Mouse (Mus musculus) left cerebral cortex, adult 11 months (tissue): ENCODE measurements around the gene St8sia1.
"Not testable (repeated sequence)": the region's sequence is repeated elsewhere in the genome, so short reads cannot be mapped to it uniquely, and the experiment has no call there.

Experiments used
- DNase-seq: peaks from one replicate; pipeline ENCODE4 v3.0.0; 2022; ENCODE audit warnings: low spot score

The St8sia1 gene

GRCm38 (mm10) chr6:142964076-142964530 lies at the start of gene St8sia1:
Gene St8sia1, minus strand, starts transcription at chr6:142964452.
- DNase-seq, result peak; percentile 40

DNA sequence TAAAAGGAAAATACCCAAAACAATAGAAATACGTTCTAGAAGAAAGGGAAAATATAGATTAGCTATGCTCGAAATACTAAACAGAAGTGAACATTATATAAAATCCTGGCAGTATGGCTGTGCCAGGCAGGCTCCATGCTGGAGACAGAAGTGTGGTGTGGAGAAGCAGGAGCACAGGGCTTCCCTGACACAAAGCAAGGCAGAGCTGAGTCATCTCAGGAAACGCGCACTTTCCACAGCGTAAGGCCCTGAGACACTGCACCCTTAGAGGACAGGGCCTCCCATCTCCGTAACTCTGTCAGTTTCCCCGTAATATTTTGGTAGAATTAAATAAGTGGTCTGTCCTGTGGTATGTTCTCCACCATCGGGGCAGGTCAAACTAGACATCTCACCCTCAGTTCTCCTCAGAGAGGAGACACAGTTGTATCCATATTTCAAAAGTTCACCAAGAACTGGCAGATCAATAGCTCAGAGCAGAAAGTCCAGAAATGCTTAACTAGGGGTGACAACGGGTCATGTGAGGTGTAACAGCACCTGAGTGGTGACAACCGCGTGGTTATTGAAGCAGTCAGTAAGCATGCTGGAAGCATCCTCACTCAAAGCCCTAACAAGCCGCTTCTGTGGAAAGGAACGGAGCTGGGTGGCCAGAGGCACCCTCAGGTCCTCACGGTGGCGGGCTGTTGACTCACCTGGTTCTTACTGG lies 48.4 kb upstream of the St8sia1 start:
- DNase-seq, result no peak

DNA sequence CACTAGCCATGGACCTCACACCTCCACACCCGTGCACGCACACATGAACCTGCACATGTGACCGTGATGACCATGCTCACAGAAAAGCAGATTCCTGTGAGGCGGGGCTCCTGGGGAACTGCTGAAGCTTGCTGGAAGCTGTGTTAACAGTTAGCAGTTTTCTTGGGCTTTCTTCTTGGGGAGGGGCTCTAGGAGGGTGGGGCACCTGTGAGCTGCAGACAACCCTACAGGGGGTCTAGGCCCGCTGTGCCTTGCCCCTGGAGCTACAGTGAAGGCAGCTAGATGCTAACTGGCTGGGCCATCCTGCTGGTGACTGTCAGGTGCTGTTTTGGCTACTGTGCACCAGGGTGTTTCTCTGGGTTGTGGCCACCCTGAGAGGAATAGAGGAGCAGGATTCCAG lies 44.6 kb upstream of the St8sia1 start:
- DNase-seq, result no peak

DNA sequence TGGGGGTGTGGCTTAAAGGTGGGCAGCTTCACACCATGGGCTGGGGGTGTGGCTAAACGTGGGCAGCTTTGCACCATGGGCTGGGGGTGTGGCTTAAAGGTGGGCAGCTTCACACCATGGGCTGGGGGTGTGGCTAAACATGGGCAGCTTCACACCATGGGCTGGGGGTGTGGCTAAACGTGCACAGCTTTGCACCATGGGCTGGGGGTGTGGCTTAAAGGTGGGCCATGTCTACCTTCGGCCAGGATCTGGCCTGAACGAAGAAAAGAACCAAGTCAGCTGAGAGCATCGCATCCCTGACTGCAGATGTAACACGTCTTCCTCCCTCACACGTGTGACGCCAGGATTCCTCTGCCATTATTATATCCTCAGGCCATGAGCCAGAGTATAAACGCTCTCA lies 41.0 kb upstream of the St8sia1 start:
- not testable (repeated sequence) for DNase-seq

DNA sequence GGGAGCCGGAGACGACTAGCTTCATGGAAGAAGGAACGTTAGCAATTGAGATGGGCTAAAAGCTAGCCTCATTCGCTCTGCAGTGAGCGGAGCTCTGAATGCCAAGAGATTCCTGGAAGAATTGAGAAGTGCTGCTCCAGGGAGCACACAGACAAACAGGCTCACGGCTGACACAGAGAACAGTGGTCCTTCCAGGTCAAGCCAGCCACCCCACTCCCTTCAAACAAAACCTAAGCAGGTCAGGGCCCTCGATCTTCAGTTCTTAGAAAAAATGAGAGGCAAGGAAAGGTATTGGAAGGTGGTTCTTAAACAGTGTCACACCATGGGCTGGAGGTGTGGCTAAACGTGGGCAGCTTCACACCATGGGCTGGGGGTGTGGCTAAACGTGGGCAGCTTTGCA lies 40.5 kb upstream of the St8sia1 start:
- DNase-seq, result no peak

GRCm38 (mm10) chr6:142998221-142998999 lies 34.2 kb upstream of the St8sia1 start:
- no peak for DNase-seq

GRCm38 (mm10) chr6:142996887-142997286 lies 32.6 kb upstream of the St8sia1 start:
- no peak for DNase-seq

- DNase-seq, result no peak
These were observed 31.3 kb upstream of the St8sia1 start for GRCm38 (mm10) chr6:142995567-142995966.

DNA sequence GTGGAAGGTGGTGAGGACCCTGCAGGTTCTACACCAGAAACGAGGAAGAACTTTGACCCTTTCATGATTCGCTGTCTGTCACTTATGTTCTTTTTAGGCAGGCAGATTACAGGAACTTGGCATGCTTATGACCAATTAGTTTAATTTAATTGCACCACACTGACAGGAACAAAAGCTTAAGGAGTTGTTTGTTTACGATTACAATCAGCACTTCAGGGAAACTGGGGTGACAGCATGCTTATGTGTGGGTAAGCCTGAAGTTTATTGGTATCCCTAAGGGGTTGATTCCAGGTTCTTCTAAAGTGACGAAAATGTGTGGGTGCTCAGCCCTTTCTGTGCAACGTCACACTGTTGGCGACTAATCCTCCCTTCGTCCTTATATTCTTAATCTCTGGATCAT lies 30.6 kb upstream of the St8sia1 start:
- no peak for DNase-seq

DNA sequence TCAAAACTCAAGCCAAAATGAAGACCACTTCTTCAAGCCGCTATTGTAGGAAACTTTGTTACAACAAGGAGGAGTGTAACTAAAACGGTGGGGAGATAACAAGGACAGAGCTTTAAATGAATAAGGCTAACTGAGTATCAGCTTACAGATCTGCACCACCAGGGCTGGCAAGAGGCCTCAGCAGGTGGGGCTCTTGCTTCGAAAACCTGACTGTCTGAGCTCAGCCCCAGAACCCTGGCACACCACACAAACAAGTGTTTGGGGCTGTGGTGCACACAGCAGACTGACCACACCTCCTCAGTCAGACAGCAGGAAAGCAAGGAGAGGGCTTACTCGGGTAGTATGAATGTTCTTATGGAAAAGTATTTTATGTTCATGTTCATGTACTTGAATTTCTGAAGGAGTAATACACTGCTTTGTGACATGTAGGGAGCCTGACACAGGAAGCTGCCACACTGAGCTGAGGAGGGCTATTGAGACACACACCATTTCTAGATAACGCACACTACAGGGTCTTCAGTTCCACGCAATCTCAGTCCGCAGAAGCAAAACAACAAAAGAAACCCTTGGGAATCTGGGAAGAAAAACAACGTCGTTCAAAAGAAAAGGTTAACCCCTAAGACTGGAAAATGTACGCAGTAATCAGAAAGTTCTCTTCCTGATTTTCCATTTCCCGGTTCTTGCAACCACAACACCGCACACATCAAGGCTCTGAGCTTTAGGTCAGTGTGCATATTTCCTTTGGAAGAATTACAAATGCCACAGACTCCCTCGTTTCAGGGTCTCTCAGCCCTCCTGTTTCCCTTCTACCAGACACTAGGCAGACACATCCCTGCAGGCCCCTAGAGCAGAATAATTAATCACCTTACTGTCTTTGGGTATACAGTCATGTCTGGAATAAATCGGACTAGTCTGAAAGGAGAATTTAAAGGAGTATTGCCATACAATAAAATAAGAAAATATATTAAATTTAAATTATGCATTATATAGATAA lies 29.8 kb upstream of the St8sia1 start:
- DNase-seq, result no peak

DNA sequence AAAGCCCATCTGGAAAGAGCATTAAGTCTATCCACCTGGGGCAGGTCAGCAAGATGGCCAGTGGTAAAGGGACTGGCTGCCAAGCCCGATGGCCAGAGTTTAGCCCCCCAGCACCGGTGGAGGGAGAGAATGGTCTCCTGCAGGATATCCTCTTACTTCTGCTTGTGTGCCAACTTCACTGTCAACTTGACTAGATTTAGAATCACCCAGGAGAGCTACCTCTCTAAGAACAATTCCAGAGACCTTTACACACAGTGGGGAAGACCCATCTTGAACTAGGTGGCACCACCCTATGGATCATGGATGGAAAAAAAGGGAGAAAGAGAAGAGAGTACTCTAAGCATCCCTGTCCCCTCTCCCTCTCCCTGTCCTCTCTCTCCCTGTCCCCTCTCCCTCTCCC lies 28.7 kb upstream of the St8sia1 start:
- DNase-seq, result no peak

DNA sequence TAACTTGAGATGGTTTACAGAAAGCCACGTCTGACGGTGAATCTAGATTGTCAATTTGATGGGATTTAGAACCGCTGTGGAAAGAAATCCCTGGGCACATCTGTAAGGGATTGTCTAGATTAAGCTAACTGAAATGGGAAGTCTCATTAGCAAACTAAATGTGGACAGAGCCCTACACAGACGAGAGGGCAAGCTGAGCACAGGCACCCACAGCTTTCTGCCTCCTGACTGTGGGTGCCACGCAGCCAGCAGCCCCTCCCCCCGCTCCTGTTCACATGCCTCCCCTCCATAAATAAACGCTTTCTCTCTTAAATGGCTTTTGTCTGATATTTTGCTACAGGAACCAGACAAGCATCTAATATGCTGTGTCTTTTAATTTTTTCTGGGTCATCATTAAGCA lies 27.8 kb upstream of the St8sia1 start:
- DNase-seq, result no peak

GRCm38 (mm10) chr6:142991391-142992059 lies 27.3 kb upstream of the St8sia1 start:
- no peak for DNase-seq

- DNase-seq, result no peak
These were observed 26.3 kb upstream of the St8sia1 start for GRCm38 (mm10) chr6:142990516-142990915.

GRCm38 (mm10) chr6:142989495-142989894 lies 25.2 kb upstream of the St8sia1 start:
- DNase-seq, result no peak

- DNase-seq, result peak; percentile 28
These were observed 24.5 kb upstream of the St8sia1 start for GRCm38 (mm10) chr6:142988753-142989152.

- DNase-seq, result no peak
These were observed 24.0 kb upstream of the St8sia1 start for GRCm38 (mm10) chr6:142988231-142988630.

DNA sequence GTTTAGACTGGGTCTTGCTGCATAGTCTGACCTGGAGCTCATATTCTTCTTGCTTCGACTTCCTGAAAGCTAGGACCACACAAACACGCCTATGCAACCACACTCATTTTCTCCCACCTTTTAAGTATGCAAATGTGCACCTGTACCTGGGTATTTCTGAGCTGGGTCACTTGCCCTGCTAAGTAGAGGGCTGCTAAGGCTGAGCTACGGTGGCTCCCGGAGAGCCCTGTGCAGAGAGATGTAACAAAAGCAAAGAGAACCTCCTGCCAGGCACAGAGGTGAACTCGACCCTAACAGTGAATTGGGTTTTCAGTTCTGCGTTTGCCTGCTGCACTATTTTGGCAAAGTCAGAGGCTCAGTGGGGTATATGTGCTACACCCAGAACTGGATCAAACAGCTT lies 23.4 kb upstream of the St8sia1 start:
- DNase-seq, result no peak

- not testable (repeated sequence) for DNase-seq
These were observed 22.5 kb upstream of the St8sia1 start for GRCm38 (mm10) chr6:142986706-142987105.

- DNase-seq, result not testable (repeated sequence)
These were observed 21.4 kb upstream of the St8sia1 start for GRCm38 (mm10) chr6:142985561-142986238.
